Mouse (Mus musculus): Measurements from ENCODE around the gene Spaca4. TPM values are rescaled to one million over a fixed set of nuclear protein-coding genes. Genes with fewer than 3 reads are reported as not detected.

The Spaca4 gene
- polyA plus RNA-seq, 1 experiment from 2014 or later, result not detected

DNA sequence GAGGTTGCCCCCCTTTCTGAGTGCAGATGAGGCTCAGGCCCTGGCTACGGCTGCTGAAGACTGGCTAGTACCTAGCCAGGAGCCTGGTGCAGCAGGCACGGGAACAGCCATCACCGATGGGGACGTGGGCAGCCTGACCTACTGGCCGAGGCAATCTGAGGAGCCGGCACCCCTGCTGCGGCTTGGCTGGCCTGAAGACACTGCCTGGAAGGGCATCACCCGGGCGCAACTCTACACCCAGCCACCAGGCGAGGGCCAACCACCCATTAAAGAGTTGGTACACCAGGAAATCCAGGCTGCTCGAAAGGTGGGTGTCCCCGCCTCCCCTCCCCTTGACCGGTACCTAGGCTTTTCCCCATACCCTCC, 3.3 kb downstream of the Spaca4 start:
- ATAC-seq (ENCODE audit: low read depth), result no peak
- H3K27ac ChIP-seq (ENCODE audit: low read depth, low read length), result no peak overlapping the region
- H3K36me3 ChIP-seq (ENCODE audit: control insufficient read depth, insufficient read depth, low read length), result peaks cover 45% of the 10 kb centered on the region
- H3K9me3 ChIP-seq (ENCODE audit: control insufficient read depth, low read length), result no peaks in the 10 kb centered on the region
- H3K9ac ChIP-seq (replicated peaks; ENCODE audit: low read depth, low read length), result no peak overlapping the region
- H3K4me3 ChIP-seq (ENCODE audit: low read depth, low read length), result no peak overlapping the region
- no peak overlapping the region for H3K4me2 ChIP-seq (ENCODE audit: low read depth, low read length)
- no peaks in the 10 kb centered on the region for H3K27me3 ChIP-seq (ENCODE audit: control insufficient read depth, insufficient read depth, low read length)
- H3K4me1 ChIP-seq (ENCODE audit: control insufficient read depth, insufficient read depth, low read length), result peaks cover 10% of the 10 kb centered on the region
- WGBS, result 82% methylated on average over 13 of the region's 13 CpGs

DNA sequence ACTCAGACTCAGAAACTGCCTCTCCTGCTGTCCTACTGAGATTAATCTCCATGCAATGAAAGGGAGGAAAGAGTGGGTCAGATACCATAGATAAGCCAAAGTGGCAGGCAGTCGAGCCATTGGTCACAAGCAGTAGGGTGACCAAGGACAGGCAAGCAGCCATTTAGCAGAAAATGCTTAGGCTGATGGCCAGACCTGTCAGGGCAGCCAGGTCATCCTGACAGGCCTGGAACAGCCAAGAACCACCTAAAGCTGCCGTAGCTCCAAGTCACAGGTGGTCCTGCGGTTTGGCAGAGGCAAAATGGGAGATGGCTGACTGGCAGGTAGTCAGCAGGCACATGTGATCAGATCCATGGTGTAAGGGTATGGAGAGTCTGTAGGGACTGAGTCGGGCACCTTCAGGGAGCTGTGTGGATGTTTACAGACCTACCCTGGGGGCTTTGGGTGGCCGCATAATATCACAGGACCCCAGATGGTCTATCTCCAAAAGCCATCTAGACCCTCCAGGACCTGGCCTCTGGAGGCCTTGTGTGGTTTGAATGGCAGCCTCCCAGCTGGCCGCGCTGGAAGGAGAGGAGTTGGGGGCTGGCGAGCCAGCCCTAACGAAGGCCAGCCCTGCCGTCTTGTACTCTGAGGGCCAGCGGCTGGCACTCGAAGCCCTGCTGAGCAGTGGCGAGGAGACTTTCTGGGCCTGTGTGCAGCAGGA, 3.8 kb downstream of the Spaca4 start:
- ATAC-seq (ENCODE audit: low read depth), result no peak

DNA sequence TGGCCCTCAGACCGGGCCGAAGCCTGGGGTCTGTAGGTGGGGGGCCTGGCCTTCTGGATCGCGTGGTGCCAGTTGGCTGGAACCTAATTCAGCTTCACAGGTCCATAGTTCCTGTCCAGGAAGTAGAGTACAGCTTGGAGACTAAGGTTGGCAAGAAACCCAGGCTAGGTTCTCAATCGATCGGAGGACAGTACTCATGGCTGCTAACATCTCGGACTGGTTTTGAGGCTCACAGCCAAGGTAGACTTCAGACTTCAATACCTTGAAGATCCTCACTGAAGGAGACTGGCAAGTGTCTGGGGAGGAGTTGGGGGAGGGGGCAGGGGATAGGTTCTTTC, 4.4 kb downstream of the Spaca4 start:
- ATAC-seq (ENCODE audit: low read depth), result no peak
- no peaks in the 10 kb centered on the region for H3K27me3 ChIP-seq (ENCODE audit: control insufficient read depth, insufficient read depth, low read length)
- 88% methylated on average over 7 of the region's 7 CpGs for WGBS
- H3K36me3 ChIP-seq (ENCODE audit: control insufficient read depth, insufficient read depth, low read length), result peaks cover 39% of the 10 kb centered on the region
- H3K4me2 ChIP-seq (ENCODE audit: low read depth, low read length), result no peak overlapping the region
- peaks cover 20% of the 10 kb centered on the region for H3K4me1 ChIP-seq (ENCODE audit: control insufficient read depth, insufficient read depth, low read length)
- H3K9me3 ChIP-seq (ENCODE audit: control insufficient read depth, low read length), result no peaks in the 10 kb centered on the region
- no peak overlapping the region for H3K4me3 ChIP-seq (ENCODE audit: low read depth, low read length)
- H3K27ac ChIP-seq (ENCODE audit: low read depth, low read length), result no peak overlapping the region
- H3K9ac ChIP-seq (replicated peaks; ENCODE audit: low read depth, low read length), result no peak overlapping the region

More for the DNA sequence above, 3.8 kb downstream of the Spaca4 start:
- Histone ChIP-seq H3K36me3 (ENCODE audit: control insufficient read depth, insufficient read depth, low read length) (peaks cover 44% of the 10 kb centered on the region), H3K27ac (ENCODE audit: low read depth, low read length) (no peak overlapping the region), H3K4me1 (ENCODE audit: control insufficient read depth, insufficient read depth, low read length) (peaks cover 14% of the 10 kb centered on the region), H3K9me3 (ENCODE audit: control insufficient read depth, low read length) (no peaks in the 10 kb centered on the region), H3K4me2 (ENCODE audit: low read depth, low read length) (no peak overlapping the region), H3K27me3 (ENCODE audit: control insufficient read depth, insufficient read depth, low read length) (no peaks in the 10 kb centered on the region), H3K4me3 (ENCODE audit: low read depth, low read length) (no peak overlapping the region), H3K9ac (replicated peaks; ENCODE audit: low read depth, low read length) (no peak overlapping the region)
- 70% methylated on average over 13 of the region's 13 CpGs for WGBS

DNA sequence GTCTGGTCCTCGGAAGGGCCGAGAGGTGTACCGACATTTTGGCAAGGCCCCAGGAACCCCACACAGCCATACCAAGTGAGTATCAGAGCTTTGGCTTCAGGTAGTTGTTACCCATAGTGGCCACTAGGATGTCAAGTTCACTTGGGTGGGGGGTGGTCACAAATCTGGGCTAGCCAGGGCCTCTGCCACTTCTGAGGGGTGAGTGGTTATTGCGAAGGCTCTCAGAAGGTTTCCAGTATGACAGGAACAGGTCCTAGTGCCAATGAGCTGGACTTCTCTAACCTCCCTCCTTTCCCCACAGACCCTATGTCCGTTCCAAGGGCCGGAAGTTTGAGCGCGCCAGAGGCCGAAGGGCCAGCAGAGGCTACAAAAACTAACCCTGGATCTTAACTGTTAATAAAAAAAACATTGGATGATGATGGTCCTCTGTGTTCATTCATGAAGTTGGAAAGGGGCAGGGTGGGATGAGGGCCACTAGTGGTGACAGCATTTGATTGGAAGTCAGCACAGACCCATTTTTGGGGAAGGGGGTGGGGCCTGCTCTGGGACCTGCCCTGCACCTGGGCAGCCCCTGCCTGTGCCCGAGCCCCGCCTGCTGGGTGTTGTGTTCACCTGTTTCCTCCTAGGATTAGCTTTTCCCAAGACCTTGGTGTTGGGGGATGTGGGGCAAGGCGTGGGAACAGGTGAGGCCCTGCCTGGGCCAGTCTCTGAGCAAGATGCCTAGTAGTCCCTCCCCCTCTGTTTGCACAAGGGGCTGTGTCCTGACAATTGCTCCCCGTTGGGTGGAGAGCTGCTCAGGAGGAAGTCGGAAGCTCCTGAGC, 5.0 kb downstream of the Spaca4 start, which contains the start of gene Fam83e:
Gene Fam83e, plus strand, starts transcription at position 800 of the 821 bp plus-strand sequence.
- Histone ChIP-seq H3K36me3 (ENCODE audit: control insufficient read depth, insufficient read depth, low read length) (peaks cover 38% of the 10 kb centered on the region), H3K4me2 (ENCODE audit: low read depth, low read length) (no peak within 1 kb of the TSS), H3K4me3 (ENCODE audit: low read depth, low read length) (no peak within 1 kb of the TSS), H3K9me3 (ENCODE audit: control insufficient read depth, low read length) (no peaks in the 10 kb centered on the region), H3K9ac (replicated peaks; ENCODE audit: low read depth, low read length) (no peak within 1 kb of the TSS), H3K27me3 (ENCODE audit: control insufficient read depth, insufficient read depth, low read length) (no peaks in the 10 kb centered on the region), H3K4me1 (ENCODE audit: control insufficient read depth, insufficient read depth, low read length) (peaks cover 26% of the 10 kb centered on the region), H3K27ac (ENCODE audit: low read depth, low read length) (no peak within 1 kb of the TSS)
- ATAC-seq (ENCODE audit: low read depth), result no peak
- WGBS, result 85% methylated on average over 12 of the region's 14 CpGs

DNA sequence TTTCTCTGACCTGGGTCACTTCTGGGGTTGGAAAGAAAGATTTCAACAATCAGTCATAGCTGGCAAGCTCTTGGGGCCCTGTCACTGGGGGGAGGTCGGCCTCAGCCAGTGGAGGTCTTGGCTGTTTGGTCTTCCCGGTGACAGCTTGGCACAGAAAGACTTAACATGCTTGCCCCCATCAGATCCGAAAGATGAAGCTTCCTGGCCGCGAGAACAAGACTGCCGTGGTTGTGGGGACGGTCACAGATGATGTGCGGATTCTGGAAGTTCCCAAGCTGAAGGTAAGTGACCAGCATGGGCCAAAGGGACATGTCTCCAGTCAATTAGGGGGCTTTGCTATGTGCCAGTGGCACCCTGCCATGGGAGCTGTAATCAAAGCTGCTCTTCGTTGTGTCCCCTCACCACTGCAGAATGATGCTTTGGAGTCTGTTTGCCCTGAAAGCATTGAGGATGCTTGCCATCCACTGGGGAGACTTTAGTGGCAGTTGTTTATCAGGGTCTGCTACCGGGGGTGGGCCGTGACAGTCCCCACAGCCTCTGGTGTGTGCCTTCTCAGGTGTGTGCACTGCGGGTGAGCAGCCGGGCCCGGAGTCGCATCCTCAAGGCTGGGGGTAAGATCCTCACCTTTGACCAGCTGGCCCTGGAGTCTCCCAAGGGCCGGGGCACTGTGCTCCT, 5.7 kb downstream of the Spaca4 start:
- Histone ChIP-seq H3K9ac (replicated peaks; ENCODE audit: low read depth, low read length) (no peak overlapping the region), H3K4me2 (ENCODE audit: low read depth, low read length) (no peak overlapping the region), H3K4me1 (ENCODE audit: control insufficient read depth, insufficient read depth, low read length) (peaks cover 29% of the 10 kb centered on the region), H3K4me3 (ENCODE audit: low read depth, low read length) (no peak overlapping the region), H3K36me3 (ENCODE audit: control insufficient read depth, insufficient read depth, low read length) (peaks cover 31% of the 10 kb centered on the region), H3K27me3 (ENCODE audit: control insufficient read depth, insufficient read depth, low read length) (no peaks in the 10 kb centered on the region; the same call in 1 of the 2 replicates), H3K9me3 (ENCODE audit: control insufficient read depth, low read length) (no peaks in the 10 kb centered on the region), H3K27ac (ENCODE audit: low read depth, low read length) (no peak overlapping the region)
- ATAC-seq (ENCODE audit: low read depth), result no peak
- 95% methylated on average over 15 of the region's 16 CpGs for WGBS

DNA sequence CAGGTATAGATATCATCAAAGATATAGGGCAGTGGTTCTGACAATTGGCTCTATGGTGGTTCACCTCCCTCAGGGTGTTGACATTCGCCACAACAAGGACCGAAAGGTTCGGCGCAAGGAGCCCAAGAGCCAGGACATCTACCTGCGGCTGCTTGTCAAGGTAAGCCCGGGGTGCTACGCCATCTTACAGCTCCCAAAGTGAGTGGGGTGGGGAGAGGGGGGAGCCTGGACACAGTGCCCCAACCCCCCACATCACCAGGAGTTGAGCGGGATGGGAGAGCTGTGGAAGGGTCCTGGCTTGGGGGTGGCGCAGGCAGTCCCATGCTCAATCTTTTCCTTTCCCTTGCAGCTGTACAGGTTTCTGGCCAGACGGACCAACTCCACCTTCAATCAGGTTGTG, 6.4 kb downstream of the Spaca4 start:
- peaks cover 25% of the 10 kb centered on the region for H3K36me3 ChIP-seq (ENCODE audit: control insufficient read depth, insufficient read depth, low read length)

DNA sequence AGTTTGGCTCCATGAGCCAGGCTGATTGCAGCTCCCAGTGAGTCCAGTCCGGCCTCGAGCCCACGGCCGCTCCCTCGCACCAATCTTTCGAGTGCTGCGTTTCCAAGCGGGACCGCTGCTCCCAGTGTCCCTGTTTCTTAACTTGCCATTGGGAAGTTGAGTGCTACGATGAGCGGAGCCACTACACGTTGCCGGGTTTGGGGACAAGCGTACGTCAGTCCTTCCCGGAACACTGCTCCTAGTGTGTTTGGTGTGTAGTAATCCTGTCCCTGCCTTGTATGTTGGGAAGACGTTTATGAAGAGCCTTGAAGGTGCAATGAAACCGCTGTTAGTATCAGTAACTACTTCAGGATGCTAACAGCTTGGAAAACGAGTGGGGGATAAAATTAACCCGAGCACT, 7.3 kb downstream of the Spaca4 start:
- Histone ChIP-seq H3K4me2 (ENCODE audit: low read depth, low read length) (peak overlapping the region; percentile 60), H3K4me1 (ENCODE audit: control insufficient read depth, insufficient read depth, low read length) (peaks cover 36% of the 10 kb centered on the region), H3K9me3 (ENCODE audit: control insufficient read depth, low read length) (no peaks in the 10 kb centered on the region), H3K4me3 (ENCODE audit: low read depth, low read length) (peak overlapping the region; percentile 58), H3K27ac (ENCODE audit: low read depth, low read length) (peak overlapping the region; percentile 85), H3K36me3 (ENCODE audit: control insufficient read depth, insufficient read depth, low read length) (peaks cover 16% of the 10 kb centered on the region), H3K27me3 (ENCODE audit: control insufficient read depth, insufficient read depth, low read length) (no peaks in the 10 kb centered on the region; the same call in 1 of the 2 replicates), H3K9ac (replicated peaks; ENCODE audit: low read depth, low read length) (peak overlapping the region; percentile 66)
- WGBS, result 1% methylated on average over 20 of the region's 20 CpGs
- no peak for ATAC-seq (ENCODE audit: low read depth)

More for the DNA sequence above, 6.4 kb downstream of the Spaca4 start:
- H3K4me2 ChIP-seq (ENCODE audit: low read depth, low read length), result peak overlapping the region; percentile 60
- ATAC-seq (ENCODE audit: low read depth), result no peak
- H3K27ac ChIP-seq (ENCODE audit: low read depth, low read length), result no peak overlapping the region
- peak overlapping the region; percentile 58; the same call in 1 of the 2 replicates for H3K4me3 ChIP-seq (ENCODE audit: low read depth, low read length)
- H3K27me3 ChIP-seq (ENCODE audit: control insufficient read depth, insufficient read depth, low read length), result no peaks in the 10 kb centered on the region; the same call in 1 of the 2 replicates
- peaks cover 34% of the 10 kb centered on the region for H3K4me1 ChIP-seq (ENCODE audit: control insufficient read depth, insufficient read depth, low read length)
- peak overlapping the region; percentile 66 for H3K9ac ChIP-seq (replicated peaks; ENCODE audit: low read depth, low read length)
- WGBS, result 83% methylated on average over 10 of the region's 10 CpGs
- no peaks in the 10 kb centered on the region for H3K9me3 ChIP-seq (ENCODE audit: control insufficient read depth, low read length)

DNA sequence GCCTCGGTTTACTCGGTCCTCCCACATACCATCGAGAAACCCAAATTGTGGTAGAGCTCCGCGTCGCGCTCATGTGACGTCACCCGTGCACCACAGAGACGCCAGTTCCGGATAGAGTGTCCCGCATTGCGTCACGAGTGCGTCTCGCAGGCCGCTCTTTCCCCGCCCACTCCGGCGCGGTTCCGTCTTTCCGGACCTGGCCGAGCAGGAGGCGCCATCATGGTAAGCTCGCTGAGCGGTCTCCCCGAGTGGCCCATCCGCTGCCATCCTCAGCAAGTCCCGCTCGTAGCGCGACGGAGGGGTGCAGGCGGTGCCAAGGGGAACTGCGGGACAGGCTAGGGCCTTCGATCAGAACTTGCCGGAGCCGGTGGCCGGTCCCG, 7.7 kb downstream of the Spaca4 start, which contains the start of gene Sphk2:
Gene Sphk2, minus strand, starts transcription at position 85 of the 380 bp plus-strand sequence.
- WGBS, result under 1% methylated on average over 41 of the region's 41 CpGs
- peaks cover 36% of the 10 kb centered on the region for H3K4me1 ChIP-seq (ENCODE audit: control insufficient read depth, insufficient read depth, low read length)
- H3K27me3 ChIP-seq (ENCODE audit: control insufficient read depth, insufficient read depth, low read length), result no peaks in the 10 kb centered on the region; the same call in 1 of the 2 replicates

More for the DNA sequence above, 7.7 kb downstream of the Spaca4 start, which contains the start of gene Sphk2:
- Histone ChIP-seq H3K4me2 (ENCODE audit: low read depth, low read length) (peak within 1 kb of the TSS; percentile 92), H3K9me3 (ENCODE audit: control insufficient read depth, low read length) (no peaks in the 10 kb centered on the region), H3K36me3 (ENCODE audit: control insufficient read depth, insufficient read depth, low read length) (peaks cover 19% of the 10 kb centered on the region), H3K27ac (ENCODE audit: low read depth, low read length) (peak within 1 kb of the TSS; percentile 85), H3K9ac (replicated peaks; ENCODE audit: low read depth, low read length) (peak within 1 kb of the TSS; percentile 70), H3K4me3 (ENCODE audit: low read depth, low read length) (peak within 1 kb of the TSS; percentile 58)
- ATAC-seq (ENCODE audit: low read depth), result peak; percentile 73
